Mouse (Mus musculus) bone marrow macrophage, adult 2 months (primary cell): ENCODE measurements around the gene Slc25a31.

Experiments used
- CTCF ChIP-seq: IDR thresholded peaks from 2 replicates; pipeline ENCODE4 v1.5.1; 2012; ENCODE audit warnings: low read depth, mild to moderate bottlenecking, low read length, moderate library complexity
- POLR2A ChIP-seq: IDR thresholded peaks from 2 replicates; pipeline ENCODE4 v1.6.1; 2012; ENCODE audit warnings: mild to moderate bottlenecking, low read depth, low read length, borderline replicate concordance

- TF ChIP-seq POLR2A (no peak), CTCF (no peak)
Observed at GRCm38 (mm10) chr3:40666861-40667719, 41.6 kb upstream of the Slc25a31 start.
